Mouse (Mus musculus): ENCODE measurements around the gene Pdpk1. TPM values are rescaled to one million over a fixed set of nuclear protein-coding genes. Genes with fewer than 3 reads are reported as not detected.
"Not testable (repeated sequence)": the region's sequence is repeated elsewhere in the genome, so short reads cannot be mapped to it uniquely, and the experiment has no call there.

Pdpk1 gene
- polyA plus RNA-seq, 1 experiment: not detected

GRCm38 (mm10) chr17:24113031-24113430, 37.7 kb downstream of the Pdpk1 start:
- H3K27ac ChIP-seq (ENCODE audit: insufficient read depth, low read depth, low read length): no peak overlapping the region
- TF ChIP-seq CTCF (IDR thresholded peaks at IDR 0.05; ENCODE audit: insufficient read depth, low read depth, low read length) (no peak), POLR2A (IDR thresholded peaks at IDR 0.05; ENCODE audit: insufficient read depth, low read depth, low read length) (no peak)
- peaks cover 5% of the 10 kb centered on the region; the same call in 1 of the 2 replicates for H3K4me1 ChIP-seq (ENCODE audit: control insufficient read depth, insufficient read depth, low read length)
- 87% methylated on average over 4 of the region's 4 CpGs for WGBS
- no peak overlapping the region for H3K4me3 ChIP-seq (ENCODE audit: insufficient read depth, low read depth, low read length)

GRCm38 (mm10) chr17:24111256-24111655, 39.5 kb downstream of the Pdpk1 start:
- WGBS: 35% methylated on average over 1 of the region's 1 CpGs

GRCm38 (mm10) chr17:24108896-24109295, 41.8 kb downstream of the Pdpk1 start:
- H3K4me3 ChIP-seq (ENCODE audit: insufficient read depth, low read depth, low read length): no peak overlapping the region
- H3K4me1 ChIP-seq (ENCODE audit: control insufficient read depth, insufficient read depth, low read length): peaks cover 3% of the 10 kb centered on the region; the same call in 1 of the 2 replicates
- 0 out of 2 replicates have a peak overlapping the region, but pooled peaks have one; percentile 51 for H3K27ac ChIP-seq (ENCODE audit: insufficient read depth, low read depth, low read length)
- WGBS: 47% methylated on average over 1 of the region's 1 CpGs
- TF ChIP-seq POLR2A (IDR thresholded peaks at IDR 0.05; ENCODE audit: insufficient read depth, low read depth, low read length) (no peak), CTCF (IDR thresholded peaks at IDR 0.05; ENCODE audit: insufficient read depth, low read depth, low read length) (no peak)

More at GRCm38 (mm10) chr17:24111256-24111655, 39.5 kb downstream of the Pdpk1 start:
- Histone ChIP-seq H3K27ac (ENCODE audit: insufficient read depth, low read depth, low read length) (no peak overlapping the region), H3K4me1 (ENCODE audit: control insufficient read depth, insufficient read depth, low read length) (peaks cover 4% of the 10 kb centered on the region; the same call in 1 of the 2 replicates), H3K4me3 (ENCODE audit: insufficient read depth, low read depth, low read length) (no peak overlapping the region)
- TF ChIP-seq CTCF (IDR thresholded peaks at IDR 0.05; ENCODE audit: insufficient read depth, low read depth, low read length): no peak
- TF ChIP-seq POLR2A (IDR thresholded peaks at IDR 0.05; ENCODE audit: insufficient read depth, low read depth, low read length): no peak

- 82% methylated on average over 2 of the region's 2 CpGs for WGBS
- H3K4me3 ChIP-seq (ENCODE audit: insufficient read depth, low read depth, low read length): no peak overlapping the region
- no peak overlapping the region for H3K27ac ChIP-seq (ENCODE audit: insufficient read depth, low read depth, low read length)
- H3K4me1 ChIP-seq (ENCODE audit: control insufficient read depth, insufficient read depth, low read length): no peaks in the 10 kb centered on the region; the same call in 1 of the 2 replicates
- TF ChIP-seq CTCF (IDR thresholded peaks at IDR 0.05; ENCODE audit: insufficient read depth, low read depth, low read length) (no peak), POLR2A (IDR thresholded peaks at IDR 0.05; ENCODE audit: insufficient read depth, low read depth, low read length) (no peak)
Measured at GRCm38 (mm10) chr17:24105111-24105510, 45.6 kb downstream of the Pdpk1 start.

GRCm38 (mm10) chr17:24098354-24098753, 52.4 kb downstream of the Pdpk1 start:
- no peak overlapping the region for H3K4me3 ChIP-seq (ENCODE audit: insufficient read depth, low read depth, low read length)
- H3K27ac ChIP-seq (ENCODE audit: insufficient read depth, low read depth, low read length): no peak overlapping the region
- TF ChIP-seq POLR2A (IDR thresholded peaks at IDR 0.05; ENCODE audit: insufficient read depth, low read depth, low read length) (no peak), CTCF (IDR thresholded peaks at IDR 0.05; ENCODE audit: insufficient read depth, low read depth, low read length) (no peak)
- H3K4me1 ChIP-seq (ENCODE audit: control insufficient read depth, insufficient read depth, low read length): no peaks in the 10 kb centered on the region
- 97% methylated on average over 4 of the region's 4 CpGs for WGBS

GRCm38 (mm10) chr17:24090575-24090974, 60.1 kb downstream of the Pdpk1 start:
- Histone ChIP-seq H3K27ac (ENCODE audit: insufficient read depth, low read depth, low read length) (no peak overlapping the region), H3K4me3 (ENCODE audit: insufficient read depth, low read depth, low read length) (no peak overlapping the region), H3K4me1 (ENCODE audit: control insufficient read depth, insufficient read depth, low read length) (no peaks in the 10 kb centered on the region)
- no peak for TF ChIP-seq CTCF (IDR thresholded peaks at IDR 0.05; ENCODE audit: insufficient read depth, low read depth, low read length)
- no peak for TF ChIP-seq POLR2A (IDR thresholded peaks at IDR 0.05; ENCODE audit: insufficient read depth, low read depth, low read length)
- WGBS: 92% methylated on average over 1 of the region's 1 CpGs

GRCm38 (mm10) chr17:24086399-24086798, 64.3 kb downstream of the Pdpk1 start:
- H3K27ac ChIP-seq (ENCODE audit: insufficient read depth, low read depth, low read length); H3K4me3 ChIP-seq (ENCODE audit: insufficient read depth, low read depth, low read length); H3K4me1 ChIP-seq (ENCODE audit: control insufficient read depth, insufficient read depth, low read length): not testable (repeated sequence)
- WGBS: 72% methylated on average over 4 of the region's 4 CpGs

- 50% methylated on average over 1 of the region's 1 CpGs for WGBS
Measured at GRCm38 (mm10) chr17:24084593-24084992, 66.1 kb downstream of the Pdpk1 start.

GRCm38 (mm10) chr17:24077101-24077500, 73.6 kb downstream of the Pdpk1 start:
- WGBS: 96% methylated on average over 2 of the region's 2 CpGs
- H3K4me1 ChIP-seq (ENCODE audit: control insufficient read depth, insufficient read depth, low read length): no peaks in the 10 kb centered on the region
- H3K27ac ChIP-seq (ENCODE audit: insufficient read depth, low read depth, low read length): no peak overlapping the region
- H3K4me3 ChIP-seq (ENCODE audit: insufficient read depth, low read depth, low read length): no peak overlapping the region
- TF ChIP-seq CTCF (IDR thresholded peaks at IDR 0.05; ENCODE audit: insufficient read depth, low read depth, low read length) (no peak), POLR2A (IDR thresholded peaks at IDR 0.05; ENCODE audit: insufficient read depth, low read depth, low read length) (no peak)

More at GRCm38 (mm10) chr17:24084593-24084992, 66.1 kb downstream of the Pdpk1 start:
- no peak for TF ChIP-seq POLR2A (IDR thresholded peaks at IDR 0.05; ENCODE audit: insufficient read depth, low read depth, low read length)
- TF ChIP-seq CTCF (IDR thresholded peaks at IDR 0.05; ENCODE audit: insufficient read depth, low read depth, low read length): no peak
- Histone ChIP-seq H3K4me1 (ENCODE audit: control insufficient read depth, insufficient read depth, low read length) (no peaks in the 10 kb centered on the region), H3K27ac (ENCODE audit: insufficient read depth, low read depth, low read length) (no peak overlapping the region), H3K4me3 (ENCODE audit: insufficient read depth, low read depth, low read length) (no peak overlapping the region)
